Mouse (Mus musculus) hindbrain, embryonic 15.5 days (tissue): Measurements from ENCODE around the gene Galnt6. TPM values are rescaled to one million over a fixed set of nuclear protein-coding genes. Genes with fewer than 3 reads are reported as not detected.

Experiments
- ATAC-seq: fragments of 200-750 bp; cut with Nextera tagmentation; 2 replicates; pipeline ENCODE4 v1.8.0; 2017; ENCODE audit warnings: low read depth, moderate number of reproducible peaks, moderate TSS enrichment; ENCODE audit not compliant: low FRiP score
- H3K27ac ChIP-seq: fragments of 300-500 bp; sonication (generic); replicated peaks from 2 replicates; pipeline ENCODE4 v1.5.1; 2015; ENCODE audit warnings: mild to moderate bottlenecking, inconsistent platforms
- H3K27me3 ChIP-seq: fragments of 300-500 bp; sonication (generic); 2 replicates; pipeline ENCODE4 v1.6.1; 2015; ENCODE audit warnings: control low read depth, inconsistent platforms
- H3K36me3 ChIP-seq: fragments of 300-500 bp; sonication (generic); 2 replicates; pipeline ENCODE4 v1.6.1; 2015; ENCODE audit warnings: control low read depth, inconsistent platforms
- H3K4me1 ChIP-seq: fragments of 300-500 bp; sonication (generic); replicated peaks from 2 replicates; pipeline ENCODE4 v1.6.1; 2015; ENCODE audit warnings: control low read depth, inconsistent platforms
- H3K4me2 ChIP-seq: fragments of 300-500 bp; sonication (generic); 2 replicates; pipeline ENCODE4 v1.6.1; 2015; ENCODE audit warnings: moderate library complexity, mild to moderate bottlenecking, inconsistent platforms
- H3K4me3 ChIP-seq: fragments of 300-500 bp; sonication (generic); 2 replicates; pipeline ENCODE4 v1.5.1; 2015; ENCODE audit warnings: mild to moderate bottlenecking, inconsistent platforms
- H3K9ac ChIP-seq: fragments of 300-500 bp; sonication (generic); 2 replicates; pipeline ENCODE4 v1.6.1; 2015; ENCODE audit warnings: inconsistent platforms
- H3K9me3 ChIP-seq: fragments of 300-500 bp; sonication (generic); 2 replicates; pipeline ENCODE4 v1.6.1; 2016; ENCODE audit warnings: control low read depth, inconsistent platforms
- WGBS: fragments of 180-500 bp; shearing (Covaris S2); methylation state at CpG from one replicate; pipeline ENCODE4 v1.1.7; 2015; 5-methylcytosine and 5-hydroxymethylcytosine counted together
- polyA plus RNA-seq: library from polyadenylated mRNA; unstranded; fragments of >200 nt; fragmentation: Nextera tagmentation; extraction: Ambion mirVana; gene quantifications from 2 replicates; pipeline ENCODE4 v1.2.1, GENCODE M21; 2015

The Galnt6 gene
- polyA plus RNA-seq, 1 experiment from 2014 or later, result 0.14 TPM

DNA sequence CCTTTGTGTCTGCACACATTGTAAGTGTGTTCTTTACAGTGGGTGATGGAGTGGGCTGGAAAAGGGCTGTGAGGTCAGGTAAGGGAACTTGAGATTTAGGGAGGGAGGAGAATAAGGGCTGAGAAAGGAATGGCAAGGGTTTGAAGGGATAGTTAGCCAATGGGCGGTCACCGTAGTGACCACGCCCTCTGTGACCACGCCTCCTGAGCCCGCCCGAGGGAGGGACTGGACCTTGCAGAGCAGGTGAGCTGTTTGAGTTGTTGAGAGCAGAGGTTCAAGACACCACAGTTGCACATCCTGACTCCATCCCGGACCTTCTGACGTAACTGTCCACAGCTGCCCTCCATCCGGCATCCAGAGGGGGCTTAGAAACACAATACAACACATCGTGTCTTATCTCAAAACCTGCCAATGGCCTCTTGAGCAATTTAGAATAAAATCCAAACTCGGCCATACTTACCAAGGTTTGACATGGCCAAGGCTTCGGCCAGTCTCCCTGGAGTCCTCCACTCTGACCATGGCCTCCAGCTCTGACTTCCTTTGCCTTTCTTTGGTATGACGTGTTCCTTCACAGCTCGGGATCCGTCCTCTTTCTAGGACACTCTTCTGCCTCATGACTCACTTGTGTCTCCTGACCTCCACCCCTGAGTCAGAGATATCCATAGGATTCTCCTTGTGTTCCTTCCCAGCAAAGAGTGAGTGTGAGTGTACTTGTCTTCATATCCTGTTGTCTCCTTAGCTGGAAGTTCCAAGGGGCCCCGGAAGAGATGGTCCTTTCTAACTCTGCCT is 35.2 kb upstream of the Galnt6 start:
- Histone ChIP-seq H3K27ac (no peak overlapping the region), H3K4me1 (peaks cover 33% of the 10 kb centered on the region), H3K36me3 (no peaks in the 10 kb centered on the region), H3K4me2 (peak overlapping the region; percentile 1; the same call in 1 of the 2 replicates), H3K9me3 (no peaks in the 10 kb centered on the region), H3K4me3 (no peak overlapping the region), H3K9ac (no peak overlapping the region), H3K27me3 (no peaks in the 10 kb centered on the region)
- no peak for ATAC-seq
- WGBS, result 85% methylated on average over 16 of the region's 16 CpGs

DNA sequence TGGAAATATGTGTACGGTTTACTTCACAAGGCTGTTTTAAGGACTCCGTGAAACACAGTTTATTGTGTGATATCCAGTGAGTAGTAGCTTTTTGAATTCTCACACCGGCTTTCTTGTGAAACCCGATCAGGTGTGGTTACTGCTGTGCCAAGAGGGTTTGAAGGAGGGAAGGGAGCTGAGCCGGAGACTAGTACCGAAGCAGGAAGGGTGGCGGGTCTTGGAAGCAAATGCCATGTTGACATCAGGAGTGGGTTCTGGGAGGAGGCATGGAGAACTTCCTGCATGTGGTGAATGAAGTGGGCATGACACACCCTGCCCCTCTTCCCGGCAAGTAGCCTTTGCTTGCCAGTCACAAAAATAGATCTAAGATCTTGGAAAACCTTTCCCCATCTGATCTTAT is 33.5 kb upstream of the Galnt6 start:
- no peaks in the 10 kb centered on the region for H3K36me3 ChIP-seq
- WGBS, result 37% methylated on average over 8 of the region's 8 CpGs
- H3K27ac ChIP-seq, result peak overlapping the region; percentile 92; the same call in 1 of the 2 replicates
- H3K9ac ChIP-seq, result peak overlapping the region; percentile 79
- no peak for ATAC-seq
- no peaks in the 10 kb centered on the region for H3K9me3 ChIP-seq
- peak overlapping the region; percentile 89 for H3K4me3 ChIP-seq
- peak overlapping the region; percentile 68 for H3K4me2 ChIP-seq
- peaks cover 33% of the 10 kb centered on the region for H3K4me1 ChIP-seq
- H3K27me3 ChIP-seq, result no peaks in the 10 kb centered on the region

DNA sequence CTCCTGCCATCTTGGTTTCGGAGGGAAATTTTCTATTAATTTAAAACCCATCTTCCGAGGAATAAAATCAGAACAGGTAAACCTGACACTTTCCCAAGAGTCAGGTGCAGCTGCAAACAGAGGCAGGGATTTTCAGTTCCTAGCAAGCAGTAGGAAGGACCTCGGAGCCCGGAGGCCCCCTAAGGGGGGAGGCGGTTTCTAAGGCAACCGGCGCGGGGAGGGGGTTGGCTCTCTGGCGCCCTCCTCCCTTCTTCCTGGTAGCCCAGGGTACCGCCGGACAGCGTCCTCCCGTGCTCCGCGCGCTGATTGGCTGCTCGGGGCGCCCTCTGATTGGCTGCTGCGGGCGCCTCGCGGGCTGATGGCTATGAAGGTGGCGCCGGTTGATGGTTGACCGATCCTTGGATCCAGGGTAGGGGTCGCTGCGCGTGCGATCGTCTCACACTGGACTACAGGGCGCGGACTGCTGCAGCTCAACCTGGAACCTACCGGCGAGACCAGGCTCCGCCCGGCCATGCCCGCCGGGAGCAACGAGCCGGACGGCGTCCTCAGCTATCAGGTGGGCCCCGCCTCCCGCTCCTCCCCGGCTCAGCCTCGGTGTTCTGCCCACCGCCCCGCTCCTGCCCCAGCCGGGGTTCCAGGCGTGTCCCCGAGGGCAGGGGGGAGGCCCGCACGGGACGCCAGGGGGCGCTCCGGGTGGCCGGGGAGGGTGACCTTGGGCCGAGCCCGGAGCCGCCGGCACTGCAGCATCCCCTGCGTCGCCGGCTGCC is 32.4 kb upstream of the Galnt6 start, which contains the start of gene Slc4a8:
Gene Slc4a8 (plus strand): TSS at position 329 of the 767 bp plus-strand sequence.
- Histone ChIP-seq H3K27ac (peak within 1 kb of the TSS; percentile 92), H3K9me3 (no peaks in the 10 kb centered on the region), H3K4me2 (peak within 1 kb of the TSS; percentile 68), H3K9ac (peak within 1 kb of the TSS; percentile 79), H3K4me3 (peak within 1 kb of the TSS; percentile 89), H3K36me3 (no peaks in the 10 kb centered on the region), H3K4me1 (peaks cover 33% of the 10 kb centered on the region), H3K27me3 (no peaks in the 10 kb centered on the region)
- peak; percentile 97 for ATAC-seq
- WGBS, result under 1% methylated on average over 53 of the region's 64 CpGs

DNA sequence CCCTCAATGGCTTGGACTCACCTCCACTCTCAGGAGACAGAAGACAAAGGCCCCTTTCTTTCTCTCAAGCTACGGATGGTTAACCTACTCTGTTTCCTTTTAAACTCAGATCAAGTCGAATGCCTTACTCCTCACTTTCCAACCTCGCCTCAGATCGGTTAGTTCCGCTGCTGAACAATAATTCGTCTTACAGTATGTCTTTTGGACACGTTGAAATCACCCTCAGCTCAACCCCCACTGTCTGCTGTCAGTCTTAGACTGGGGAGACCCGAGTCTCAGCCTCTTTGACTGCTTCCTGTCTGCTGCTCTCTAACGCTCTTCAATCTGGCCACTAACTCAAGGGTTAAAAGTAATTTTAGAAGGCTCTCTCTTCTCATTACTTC is 31.9 kb upstream of the Galnt6 start:
- peak; percentile 27 for ATAC-seq
- no peaks in the 10 kb centered on the region for H3K9me3 ChIP-seq
- peak overlapping the region; percentile 89 for H3K4me3 ChIP-seq
- H3K27ac ChIP-seq, result peak overlapping the region; percentile 92
- peak overlapping the region; percentile 68 for H3K4me2 ChIP-seq
- WGBS, result 8% methylated on average over 9 of the region's 9 CpGs
- H3K27me3 ChIP-seq, result no peaks in the 10 kb centered on the region
- H3K9ac ChIP-seq, result peak overlapping the region; percentile 42
- no peaks in the 10 kb centered on the region for H3K36me3 ChIP-seq
- peaks cover 33% of the 10 kb centered on the region for H3K4me1 ChIP-seq

DNA sequence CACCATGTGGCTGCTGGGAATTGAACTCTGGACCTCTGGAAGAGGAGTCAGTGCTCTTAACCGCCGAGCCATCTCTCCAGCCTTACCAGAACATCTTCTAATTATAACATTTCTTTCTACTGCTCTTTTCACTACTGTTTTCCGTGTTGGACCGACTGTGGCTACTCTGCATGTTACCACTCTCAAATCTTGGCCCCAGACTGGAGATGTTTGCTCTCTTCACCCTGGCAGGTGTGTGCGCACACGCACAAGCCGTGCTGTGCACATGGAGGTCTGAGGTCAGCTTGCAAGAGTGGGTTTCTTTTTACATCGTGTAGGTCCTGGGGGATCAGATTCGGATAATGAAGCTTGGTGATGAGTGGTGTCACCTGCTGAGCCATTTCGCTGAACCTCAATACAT is 30.1 kb upstream of the Galnt6 start:
- H3K27ac ChIP-seq, result no peak overlapping the region
- WGBS, result 84% methylated on average over 10 of the region's 10 CpGs
- H3K9ac ChIP-seq, result no peak overlapping the region
- H3K4me1 ChIP-seq, result peaks cover 42% of the 10 kb centered on the region
- no peak for ATAC-seq
- no peak overlapping the region for H3K4me3 ChIP-seq
- H3K9me3 ChIP-seq, result no peaks in the 10 kb centered on the region
- no peak overlapping the region for H3K4me2 ChIP-seq
- no peaks in the 10 kb centered on the region for H3K27me3 ChIP-seq
- no peaks in the 10 kb centered on the region for H3K36me3 ChIP-seq

DNA sequence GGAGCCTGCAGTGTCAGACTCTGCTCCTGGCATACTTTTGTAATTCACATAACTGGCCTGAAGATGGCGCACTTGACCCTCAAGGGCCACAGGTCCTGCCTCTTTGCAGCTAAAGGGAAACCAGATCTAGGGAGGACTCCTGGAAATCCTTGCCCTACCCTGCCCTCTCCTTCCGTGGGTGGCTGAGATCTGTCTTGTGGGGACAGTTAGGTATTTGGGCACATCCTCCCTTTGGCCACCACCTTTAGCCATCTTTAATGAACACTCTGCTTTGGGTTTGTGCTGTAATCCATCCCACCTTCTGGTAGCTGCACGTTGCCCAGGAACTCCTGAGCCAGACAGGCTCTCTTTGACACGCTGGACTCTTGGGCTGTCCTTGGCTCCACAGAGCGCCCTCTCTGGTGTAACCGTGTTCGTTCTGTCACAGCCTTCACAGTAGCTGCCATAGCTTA is 28.4 kb upstream of the Galnt6 start:
- H3K27me3 ChIP-seq, result no peaks in the 10 kb centered on the region
- 5% methylated on average over 7 of the region's 7 CpGs for WGBS
- no peak for ATAC-seq
- no peak overlapping the region for H3K27ac ChIP-seq
- H3K4me3 ChIP-seq, result no peak overlapping the region
- H3K9ac ChIP-seq, result no peak overlapping the region
- H3K4me2 ChIP-seq, result 0 out of 2 replicates have a peak overlapping the region, but pooled peaks have one; percentile 9
- peaks cover 25% of the 10 kb centered on the region for H3K4me1 ChIP-seq
- no peaks in the 10 kb centered on the region for H3K36me3 ChIP-seq
- H3K9me3 ChIP-seq, result no peaks in the 10 kb centered on the region

DNA sequence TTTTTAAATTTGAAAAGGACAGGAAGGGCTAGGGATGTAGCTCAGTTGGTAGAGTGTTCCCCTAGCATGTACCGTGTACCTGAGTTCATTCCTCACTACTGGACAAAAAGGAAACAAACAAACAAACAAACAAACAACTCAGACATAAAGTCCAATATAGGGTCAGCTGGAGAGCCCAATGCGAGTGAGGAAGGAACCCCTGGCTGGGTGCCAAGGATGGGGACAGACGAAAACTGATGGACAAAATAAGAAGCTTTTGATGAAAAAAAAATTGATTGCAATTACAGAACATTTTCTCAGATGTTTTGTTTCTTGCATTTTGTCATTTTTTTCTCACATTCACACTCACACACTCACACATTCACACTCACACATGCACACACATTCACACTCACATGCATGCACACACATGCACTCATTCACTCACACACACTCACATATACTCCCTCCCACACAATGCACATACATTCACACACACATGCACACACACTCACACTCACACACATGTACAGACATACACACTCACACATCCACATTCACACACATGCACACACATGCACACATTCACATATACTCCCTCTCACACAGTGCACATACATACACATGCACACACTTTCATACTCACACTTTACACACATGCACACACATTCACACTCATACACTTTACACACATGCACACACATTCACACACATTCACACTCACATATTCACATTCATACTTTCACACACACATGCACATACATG is 26.9 kb upstream of the Galnt6 start:
- ATAC-seq, result no peak
- Histone ChIP-seq H3K27ac (no peak overlapping the region), H3K27me3 (no peaks in the 10 kb centered on the region), H3K36me3 (no peaks in the 10 kb centered on the region), H3K4me1 (peaks cover 18% of the 10 kb centered on the region), H3K4me3 (no peak overlapping the region), H3K4me2 (no peak overlapping the region), H3K9ac (no peak overlapping the region), H3K9me3 (no peaks in the 10 kb centered on the region)
- WGBS, result 63% methylated on average over 3 of the region's 3 CpGs

DNA sequence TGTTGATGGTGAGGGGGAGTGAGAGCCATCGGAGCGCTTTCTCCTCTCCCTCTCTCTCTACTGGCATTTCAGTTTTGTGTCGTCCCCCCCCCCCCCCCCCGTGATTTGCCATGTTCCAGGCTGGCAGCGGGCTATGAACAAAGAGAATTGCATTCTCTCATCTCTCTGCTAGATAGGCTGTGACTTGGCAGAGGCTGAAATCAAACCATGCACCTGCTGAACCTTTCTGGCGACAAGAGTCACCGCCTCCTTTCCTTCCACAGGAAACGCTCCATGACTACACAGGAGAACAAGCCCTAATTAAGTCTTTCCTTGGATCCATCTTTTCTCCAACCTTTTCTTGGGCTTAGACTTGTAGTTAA is 26.3 kb upstream of the Galnt6 start:
- Histone ChIP-seq H3K4me2 (peak overlapping the region; percentile 39), H3K27ac (no peak overlapping the region), H3K36me3 (no peaks in the 10 kb centered on the region), H3K4me3 (peak overlapping the region; percentile 8; the same call in 1 of the 2 replicates), H3K4me1 (peaks cover 12% of the 10 kb centered on the region), H3K9ac (no peak overlapping the region), H3K27me3 (no peaks in the 10 kb centered on the region), H3K9me3 (no peaks in the 10 kb centered on the region)
- WGBS, result 35% methylated on average over 6 of the region's 8 CpGs
- ATAC-seq, result no peak

DNA sequence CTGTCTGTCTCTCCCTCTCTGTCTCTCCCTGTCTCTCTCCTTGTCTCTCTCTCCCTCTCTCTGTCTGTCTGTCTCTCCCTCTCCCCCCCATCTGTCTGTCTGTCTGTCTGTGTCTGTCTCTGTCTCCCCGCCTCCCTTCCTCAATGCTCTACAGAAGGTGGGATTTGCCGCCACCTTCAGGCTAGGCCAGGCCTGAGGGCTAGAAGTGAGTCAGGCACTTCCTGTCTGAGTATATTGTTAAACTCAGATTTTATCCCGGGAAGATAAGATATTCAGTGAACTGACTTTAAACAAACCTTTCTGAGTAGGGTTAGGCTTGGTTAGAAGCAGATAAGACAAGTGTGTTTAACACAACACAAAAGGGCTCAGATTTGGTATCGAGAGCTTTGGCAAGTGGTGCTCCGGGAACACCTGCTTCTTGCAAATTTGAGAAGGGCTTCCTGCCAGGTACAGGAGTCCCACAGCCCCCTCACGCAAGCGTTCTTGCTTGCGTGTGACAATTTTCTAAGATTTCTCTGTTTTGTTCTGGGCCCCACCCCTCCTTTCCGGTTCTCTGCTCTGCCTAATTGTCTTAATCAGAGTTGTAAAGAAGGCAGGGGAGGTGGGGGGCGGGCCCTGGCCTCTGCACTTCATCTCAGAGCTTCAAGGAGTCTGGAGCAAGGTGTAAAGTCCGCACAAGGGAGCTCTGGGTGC is 25.8 kb upstream of the Galnt6 start:
- no peaks in the 10 kb centered on the region for H3K36me3 ChIP-seq
- ATAC-seq, result no peak
- 13% methylated on average over 11 of the region's 11 CpGs for WGBS
- H3K4me2 ChIP-seq, result peak overlapping the region; percentile 39
- H3K4me1 ChIP-seq, result peaks cover 9% of the 10 kb centered on the region
- no peaks in the 10 kb centered on the region for H3K27me3 ChIP-seq
- H3K9me3 ChIP-seq, result no peaks in the 10 kb centered on the region
- H3K9ac ChIP-seq, result no peak overlapping the region
- H3K27ac ChIP-seq, result no peak overlapping the region
- H3K4me3 ChIP-seq, result peak overlapping the region; percentile 8; the same call in 1 of the 2 replicates

DNA sequence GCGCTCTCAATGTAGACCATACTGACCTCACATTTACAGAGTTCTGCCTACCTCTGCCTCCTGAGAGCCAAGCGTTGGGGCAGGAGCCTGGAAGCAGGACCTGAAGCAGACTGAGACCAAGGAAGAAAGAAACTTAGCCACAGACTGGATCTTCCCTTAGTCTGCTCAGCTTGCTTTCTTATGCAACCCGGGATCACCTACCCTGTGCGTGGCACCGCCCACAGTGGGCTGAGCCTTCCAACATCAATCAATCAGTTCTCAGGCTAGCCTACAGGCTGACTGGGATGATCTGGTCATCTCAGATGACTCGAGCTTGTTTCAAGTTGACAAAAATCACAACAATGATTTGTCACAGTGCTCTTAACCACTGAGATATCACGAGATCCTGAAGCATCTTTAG is 24.9 kb upstream of the Galnt6 start:
- Histone ChIP-seq H3K9ac (no peak overlapping the region), H3K36me3 (no peaks in the 10 kb centered on the region), H3K27ac (no peak overlapping the region), H3K4me1 (peaks cover 9% of the 10 kb centered on the region), H3K9me3 (no peaks in the 10 kb centered on the region), H3K4me2 (no peak overlapping the region), H3K4me3 (no peak overlapping the region), H3K27me3 (no peaks in the 10 kb centered on the region)
- 43% methylated on average over 7 of the region's 7 CpGs for WGBS
- ATAC-seq, result no peak

DNA sequence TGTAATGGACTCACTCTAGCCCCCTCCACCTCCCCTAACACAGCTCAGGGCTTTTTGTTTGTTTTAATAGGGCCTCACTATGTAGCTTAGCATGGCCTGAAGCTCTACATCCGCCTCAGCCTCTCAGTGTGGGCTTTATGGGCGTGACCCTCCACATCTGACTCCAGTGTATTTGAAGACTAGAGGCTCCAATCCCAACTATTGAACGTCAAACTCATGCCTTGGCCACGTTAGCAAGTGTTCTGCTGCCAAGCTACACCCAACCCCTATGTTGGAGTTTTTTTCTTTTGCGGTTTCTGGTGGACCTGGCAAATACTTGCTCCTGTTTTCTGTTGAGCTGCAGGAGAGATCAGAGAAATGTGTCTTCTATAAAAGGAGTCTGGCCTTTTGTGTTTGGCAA is 23.9 kb upstream of the Galnt6 start:
- WGBS, result 70% methylated on average over 5 of the region's 5 CpGs
- Histone ChIP-seq H3K36me3 (no peaks in the 10 kb centered on the region), H3K4me2 (no peak overlapping the region), H3K27me3 (no peaks in the 10 kb centered on the region), H3K4me3 (no peak overlapping the region), H3K9ac (no peak overlapping the region), H3K27ac (no peak overlapping the region), H3K4me1 (peaks cover 9% of the 10 kb centered on the region), H3K9me3 (no peaks in the 10 kb centered on the region)
- ATAC-seq, result no peak
